Mouse (Mus musculus): Measurements from ENCODE around the gene Slc28a1.

DNA sequence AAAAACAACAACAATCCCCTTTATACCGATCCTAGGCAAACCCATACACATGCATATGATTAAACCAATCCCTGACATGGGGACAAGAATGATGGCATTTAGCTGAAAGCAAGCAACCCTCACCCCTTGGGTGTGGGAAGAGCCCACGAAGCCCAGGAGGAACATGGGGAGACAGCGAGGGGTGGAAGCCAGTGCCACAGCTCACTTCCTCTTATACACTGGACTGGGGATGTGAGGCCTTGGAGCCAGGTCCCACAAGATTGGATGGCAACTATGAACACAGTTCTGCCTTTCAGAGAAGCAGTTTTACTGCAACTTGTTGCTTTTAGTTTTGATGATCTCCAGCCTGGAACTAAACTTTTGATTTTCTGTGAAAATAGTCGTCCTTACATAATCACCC, 85.2 kb downstream of the Slc28a1 start:
- TF ChIP-seq MYC (IDR thresholded peaks at IDR 0.05; ENCODE audit: low read depth, low read length) = no peak
- no peak for TF ChIP-seq CTCF (IDR thresholded peaks at IDR 0.05 in 2 of 3, conservative IDR thresholded peaks at IDR 0.05 in 1 of 3; ENCODE audit: control insufficient read depth in 1 of 3, insufficient read depth in 1 of 3, low read depth in 2 of 3, low read length in 3 of 3, poor library complexity in 1 of 3, severe bottlenecking in 1 of 3)
- TF ChIP-seq RCOR1 (IDR thresholded peaks at IDR 0.05; ENCODE audit: low read depth, low read length) = no peak
- no peak for TF ChIP-seq USF1 (IDR thresholded peaks at IDR 0.05; ENCODE audit: low read depth, low read length)
- no peak for TF ChIP-seq ZNF384 (IDR thresholded peaks at IDR 0.05; ENCODE audit: low read depth, low read length)
- no peak for TF ChIP-seq RAD21 (IDR thresholded peaks at IDR 0.05; ENCODE audit: low read depth, low read length)
- no peak for TF ChIP-seq POLR2AphosphoS2 (IDR thresholded peaks at IDR 0.05; ENCODE audit: low read length)
- TF ChIP-seq USF2 (IDR thresholded peaks at IDR 0.05; ENCODE audit: borderline replicate concordance in 1 of 2, insufficient read depth in 1 of 2, low read depth in 1 of 2, low read length in 2 of 2) = no peak
- TF ChIP-seq POLR2A (IDR thresholded peaks at IDR 0.05; ENCODE audit: control insufficient read depth in 1 of 2, insufficient read depth in 1 of 2, low read depth in 1 of 2, low read length in 2 of 2, poor library complexity in 1 of 2) = no peak
- no peak for TF ChIP-seq GATA1 (IDR thresholded peaks at IDR 0.05; ENCODE audit: low read depth, low read length)
- TF ChIP-seq NRF1 (IDR thresholded peaks at IDR 0.05; ENCODE audit: insufficient read depth, low read depth, low read length, poor library complexity, severe bottlenecking) = no peak

All from MEL (cell line).